Mouse (Mus musculus) liver, adult 2 months (tissue): ENCODE data around the gene Ttc21a. TPM values are rescaled to one million over a fixed set of nuclear protein-coding genes. Genes with fewer than 3 reads are reported as not detected.

Source experiments
- DNase-seq: peaks from one replicate; pipeline ENCODE4 v3.0.0-alpha.2; 2011; ENCODE audit warnings: low read depth, low spot score; ENCODE audit errors: extremely low read depth
- H3K27ac ChIP-seq: fragments of 200-500 bp; replicated peaks from 2 replicates; pipeline ENCODE4 v1.5.1; 2012; ENCODE audit warnings: low read depth, mild to moderate bottlenecking, control low read depth, inconsistent platforms, low read length; ENCODE audit not compliant: insufficient read depth
- H3K27me3 ChIP-seq: fragments of 200-500 bp; 2 replicates; pipeline ENCODE4 v1.6.1; 2012; ENCODE audit warnings: mild to moderate bottlenecking, moderate library complexity, low read length, inconsistent platforms; ENCODE audit not compliant: control insufficient read depth, insufficient read depth
- H3K36me3 ChIP-seq: fragments of 200-500 bp; 2 replicates; pipeline ENCODE4 v1.6.1; 2012; ENCODE audit warnings: low read length, inconsistent platforms; ENCODE audit not compliant: control insufficient read depth, insufficient read depth
- H3K4me1 ChIP-seq: fragments of 200-500 bp; 2 replicates; pipeline ENCODE4 v1.6.1; 2011; ENCODE audit warnings: low read length; ENCODE audit not compliant: control insufficient read depth, insufficient read depth
- H3K4me3 ChIP-seq: fragments of 200-500 bp; 2 replicates; pipeline ENCODE4 v1.5.1; 2011; ENCODE audit warnings: low read depth, mild to moderate bottlenecking, control low read depth, low read length, moderate library complexity; ENCODE audit not compliant: insufficient read depth
- H3K79me2 ChIP-seq: fragments of 200-500 bp; 2 replicates; pipeline ENCODE4 v1.6.1; 2012; ENCODE audit warnings: inconsistent platforms, mild to moderate bottlenecking, low read length, moderate library complexity; ENCODE audit not compliant: control insufficient read depth, insufficient read depth
- H3K9ac ChIP-seq: fragments of 200-500 bp; 2 replicates; pipeline ENCODE4 v1.6.1; 2012; ENCODE audit warnings: low read depth, mild to moderate bottlenecking, control low read depth, inconsistent platforms, low read length
- CTCF ChIP-seq: fragments of 200-500 bp; IDR thresholded peaks from 2 replicates; pipeline ENCODE4 v1.5.1; 2011; ENCODE audit warnings: low read depth, low read length, control low read depth
- POLR2A ChIP-seq: fragments of 200-500 bp; IDR thresholded peaks from 2 replicates; pipeline ENCODE4 v1.6.1; 2011; ENCODE audit warnings: low read length, control low read depth; ENCODE audit not compliant: insufficient read depth; ENCODE audit errors: extremely low read depth
- WGBS: fragments of 180-500 bp; shearing (Covaris S2); methylation state at CpG from one replicate; pipeline ENCODE4 v1.1.7; 2018; 5-methylcytosine and 5-hydroxymethylcytosine counted together
- polyA plus RNA-seq: library from polyadenylated mRNA; depleted of rRNA; stranded (reverse); fragments of >200 nt; gene quantifications from 2 replicates; pipeline ENCODE4 v1.2.3, GENCODE M21; 2012
- total RNA-seq: library from RNA; depleted of rRNA; stranded (reverse); fragments of >200 nt; gene quantifications from 2 replicates; pipeline ENCODE4 v1.2.3, GENCODE M21; 2014

Gene Ttc21a
- total and polyA plus RNA-seq, 2 experiments: not detected

DNA sequence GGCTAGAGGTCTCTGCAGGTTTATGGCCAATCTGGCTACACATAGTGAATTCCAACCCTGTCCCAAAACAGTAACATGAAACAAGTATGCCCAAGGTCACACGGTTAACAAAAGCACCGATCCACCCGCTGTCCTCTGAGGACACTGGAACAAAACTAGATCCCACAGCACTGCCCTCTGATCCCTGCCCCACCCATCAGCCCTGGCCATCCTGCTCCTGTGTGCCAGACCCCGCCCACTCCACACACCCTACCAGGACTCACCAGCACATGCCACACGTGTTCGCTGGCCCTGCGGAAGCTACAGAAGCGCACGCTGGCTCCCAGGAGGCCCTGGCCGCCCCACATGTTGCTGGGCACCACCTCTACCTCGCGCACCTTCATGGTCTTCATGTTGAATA is 5.0 kb upstream of the Ttc21a start:
- Histone ChIP-seq H3K36me3 (peaks cover 5% of the 10 kb centered on the region; the same call in 1 of the 2 replicates), H3K4me3 (no peak overlapping the region), H3K27ac (peak overlapping the region; percentile 88), H3K4me1 (peaks cover 25% of the 10 kb centered on the region), H3K27me3 (no peaks in the 10 kb centered on the region), H3K9ac (peak overlapping the region; percentile 26), H3K79me2 (peaks cover 10% of the 10 kb centered on the region; the same call in 1 of the 2 replicates)
- DNase-seq: peak; percentile 99
- WGBS: 24% methylated on average over 12 of the region's 12 CpGs
- no peak for TF ChIP-seq POLR2A
- TF ChIP-seq CTCF: no peak

DNA sequence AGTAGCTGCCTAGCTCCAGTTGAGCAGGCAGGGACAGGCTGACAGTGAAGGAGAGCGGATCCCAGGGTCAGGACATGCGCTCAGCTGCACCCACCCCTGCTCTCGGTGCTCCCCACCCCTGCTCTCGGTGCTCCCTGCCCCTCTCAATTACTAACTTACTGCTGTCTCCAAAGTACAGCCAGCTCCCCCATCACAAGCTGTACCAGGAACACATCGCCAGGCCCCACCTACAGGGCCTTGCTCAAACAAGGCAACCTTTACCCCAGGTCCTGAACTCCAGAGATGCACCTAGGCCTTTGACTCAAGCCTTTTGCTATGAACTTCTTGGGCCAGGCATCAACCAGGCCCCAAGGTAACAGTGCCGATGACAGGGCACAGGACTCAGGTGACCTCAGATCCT is 3.7 kb upstream of the Ttc21a start:
- H3K36me3 ChIP-seq: peaks cover 5% of the 10 kb centered on the region; the same call in 1 of the 2 replicates

DNA sequence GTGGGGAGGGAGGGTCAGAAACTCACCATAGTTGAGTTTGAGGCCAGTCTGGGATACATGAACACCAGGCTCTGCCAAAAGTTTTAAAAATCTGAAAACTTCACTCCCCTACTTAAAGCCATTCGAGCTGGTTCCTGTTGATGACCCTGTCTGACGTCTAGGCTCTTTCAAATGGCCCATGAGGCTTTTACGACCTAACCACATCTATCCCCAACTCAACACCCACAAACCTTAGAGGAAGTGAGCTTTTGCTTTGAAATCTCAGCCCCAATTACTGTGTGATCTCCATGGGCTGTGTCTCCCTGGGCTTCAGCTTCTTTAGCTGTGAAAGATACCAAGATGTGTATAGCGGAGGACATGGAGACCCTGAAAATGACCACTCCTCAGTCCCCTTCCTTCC is 1.1 kb downstream of the Ttc21a start:
- H3K4me1 ChIP-seq: peaks cover 7% of the 10 kb centered on the region; the same call in 1 of the 2 replicates
- no peak for DNase-seq
- no peaks in the 10 kb centered on the region for H3K36me3 ChIP-seq
- H3K27ac ChIP-seq: no peak overlapping the region
- TF ChIP-seq CTCF: no peak
- no peak for TF ChIP-seq POLR2A
- whole genome bisulfite sequencing: 79% methylated on average over 4 of the region's 4 CpGs
- no peak overlapping the region for H3K4me3 ChIP-seq
- H3K9ac ChIP-seq: no peak overlapping the region
- H3K27me3 ChIP-seq: no peaks in the 10 kb centered on the region
- peaks cover 10% of the 10 kb centered on the region; the same call in 1 of the 2 replicates for H3K79me2 ChIP-seq

More for the DNA sequence above, 3.7 kb upstream of the Ttc21a start:
- DNase-seq: peak; percentile 93
- Histone ChIP-seq H3K79me2 (peaks cover 10% of the 10 kb centered on the region; the same call in 1 of the 2 replicates), H3K9ac (peak overlapping the region; percentile 5; the same call in 1 of the 2 replicates), H3K27ac (peak overlapping the region; percentile 94), H3K4me1 (peaks cover 25% of the 10 kb centered on the region), H3K27me3 (no peaks in the 10 kb centered on the region), H3K4me3 (no peak overlapping the region)
- WGBS: 37% methylated on average over 6 of the region's 6 CpGs
- no peak for TF ChIP-seq CTCF
- TF ChIP-seq POLR2A: no peak

GRCm38 (mm10) chr9:119939646-119940045 is 2.2 kb downstream of the Ttc21a start:
- no peak for DNase-seq
- Histone ChIP-seq H3K27ac (no peak overlapping the region), H3K79me2 (peaks cover 10% of the 10 kb centered on the region; the same call in 1 of the 2 replicates), H3K4me3 (no peak overlapping the region), H3K27me3 (no peaks in the 10 kb centered on the region), H3K36me3 (no peaks in the 10 kb centered on the region), H3K9ac (no peak overlapping the region), H3K4me1 (peaks cover 3% of the 10 kb centered on the region; the same call in 1 of the 2 replicates)
- TF ChIP-seq POLR2A: no peak
- TF ChIP-seq CTCF: no peak
- WGBS: 93% methylated on average over 10 of the region's 10 CpGs

DNA sequence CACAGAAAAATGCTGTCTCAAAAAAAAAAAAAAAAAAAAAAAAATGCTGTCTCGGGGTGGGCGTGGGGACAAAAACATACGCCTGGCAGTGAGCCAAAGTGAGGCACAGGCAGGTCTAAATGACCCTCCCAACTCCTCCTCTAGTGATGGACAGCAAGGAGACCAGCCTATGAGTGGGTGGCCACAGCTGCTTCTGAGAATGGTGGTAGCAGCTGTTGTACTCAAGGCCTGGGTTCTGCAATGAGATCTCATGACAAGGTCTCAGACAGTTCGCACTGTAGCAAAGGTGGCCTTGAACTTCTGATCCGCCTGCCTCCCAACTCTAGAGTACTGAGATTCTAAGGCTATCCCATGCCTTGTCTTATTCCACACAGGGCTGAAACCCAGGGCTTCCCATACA is 4.0 kb downstream of the Ttc21a start:
- TF ChIP-seq CTCF (no peak), POLR2A (no peak)
- 83% methylated on average over 5 of the region's 5 CpGs for WGBS
- Histone ChIP-seq H3K27ac (no peak overlapping the region), H3K4me3 (no peak overlapping the region), H3K27me3 (no peaks in the 10 kb centered on the region), H3K4me1 (peaks cover under 1% of the 10 kb centered on the region; the same call in 1 of the 2 replicates), H3K9ac (no peak overlapping the region), H3K79me2 (peaks cover 5% of the 10 kb centered on the region; the same call in 1 of the 2 replicates), H3K36me3 (no peaks in the 10 kb centered on the region)
- no peak for DNase-seq

- H3K27me3 ChIP-seq: no peaks in the 10 kb centered on the region
- H3K36me3 ChIP-seq: no peaks in the 10 kb centered on the region
- DNase-seq: no peak
- H3K4me3 ChIP-seq: no peak overlapping the region
- H3K4me1 ChIP-seq: no peaks in the 10 kb centered on the region
- H3K9ac ChIP-seq: no peak overlapping the region
- no peak overlapping the region for H3K27ac ChIP-seq
- H3K79me2 ChIP-seq: peaks cover 4% of the 10 kb centered on the region; the same call in 1 of the 2 replicates
- TF ChIP-seq CTCF (no peak), POLR2A (no peak)
- 88% methylated on average over 14 of the region's 14 CpGs for WGBS
These were observed 4.5 kb downstream of the Ttc21a start for GRCm38 (mm10) chr9:119941861-119942260.
